Mouse (Mus musculus): ENCODE measurements around the gene Oser1. TPM values are rescaled to one million over a fixed set of nuclear protein-coding genes. Genes with fewer than 3 reads are reported as not detected.

The Oser1 gene
- polyA plus RNA-seq, 1 experiment from 2014 or later: 85.1 TPM

- Histone ChIP-seq H3K4me1 (replicated peaks) (peaks cover 2% of the 10 kb centered on the region; the same call in 1 of the 2 replicates), H3K4me2 (no peak overlapping the region), H3K27me3 (peaks cover 24% of the 10 kb centered on the region), H3K27ac (no peak overlapping the region), H3K36me3 (no peaks in the 10 kb centered on the region), H3K9me3 (no peaks in the 10 kb centered on the region), H3K9ac (replicated peaks) (no peak overlapping the region), H3K4me3 (replicated peaks) (no peak overlapping the region)
- 69% methylated on average over 6 of the region's 6 CpGs for WGBS
- ATAC-seq (ENCODE audit: insufficient number of reproducible peaks, insufficient read depth, low FRiP score, low TSS enrichment, low read depth): no peak
Measured at GRCm38 (mm10) chr2:163443543-163443942, 19.0 kb upstream of the Oser1 start.

GRCm38 (mm10) chr2:163439488-163439887 is 15.0 kb upstream of the Oser1 start:
- peaks cover 40% of the 10 kb centered on the region for H3K27me3 ChIP-seq
- H3K27ac ChIP-seq: no peak overlapping the region
- no peaks in the 10 kb centered on the region for H3K9me3 ChIP-seq
- no peak for ATAC-seq (ENCODE audit: insufficient number of reproducible peaks, insufficient read depth, low FRiP score, low TSS enrichment, low read depth)
- no peak overlapping the region for H3K4me3 ChIP-seq (replicated peaks)
- no peaks in the 10 kb centered on the region for H3K36me3 ChIP-seq
- H3K9ac ChIP-seq (replicated peaks): no peak overlapping the region
- H3K4me1 ChIP-seq (replicated peaks): peaks cover 7% of the 10 kb centered on the region; the same call in 1 of the 2 replicates
- 62% methylated on average over 1 of the region's 1 CpGs for WGBS
- no peak overlapping the region for H3K4me2 ChIP-seq

- Histone ChIP-seq H3K4me2 (peak overlapping the region; percentile 48), H3K9ac (replicated peaks) (no peak overlapping the region), H3K4me1 (replicated peaks) (peaks cover 7% of the 10 kb centered on the region; the same call in 1 of the 2 replicates), H3K9me3 (no peaks in the 10 kb centered on the region), H3K4me3 (replicated peaks) (peak overlapping the region; percentile 26), H3K27me3 (peaks cover 40% of the 10 kb centered on the region), H3K27ac (no peak overlapping the region), H3K36me3 (no peaks in the 10 kb centered on the region)
- 2% methylated on average over 30 of the region's 30 CpGs for WGBS
- ATAC-seq (ENCODE audit: insufficient number of reproducible peaks, insufficient read depth, low FRiP score, low TSS enrichment, low read depth): 0 out of 2 replicates have a peak, but pooled peaks have one; percentile 52
Measured at GRCm38 (mm10) chr2:163438619-163439451, 14.3 kb upstream of the Oser1 start.

- Histone ChIP-seq H3K4me1 (replicated peaks) (peaks cover 7% of the 10 kb centered on the region; the same call in 1 of the 2 replicates), H3K9me3 (no peaks in the 10 kb centered on the region), H3K9ac (replicated peaks) (no peak within 1 kb of the TSS), H3K4me3 (replicated peaks) (peak within 1 kb of the TSS; percentile 26), H3K27ac (no peak within 1 kb of the TSS), H3K27me3 (peaks cover 40% of the 10 kb centered on the region), H3K4me2 (peak within 1 kb of the TSS; percentile 48), H3K36me3 (no peaks in the 10 kb centered on the region)
- no peak for ATAC-seq (ENCODE audit: insufficient number of reproducible peaks, insufficient read depth, low FRiP score, low TSS enrichment, low read depth)
- 3% methylated on average over 13 of the region's 18 CpGs for WGBS
Measured at GRCm38 (mm10) chr2:163438246-163438618, 13.7 kb upstream of the Oser1 start, which contains the start of gene Gdap1l1. Gene Gdap1l1, plus strand, starts transcription at chr2:163438476.

GRCm38 (mm10) chr2:163437800-163438199 is 13.3 kb upstream of the Oser1 start:
- no peak overlapping the region for H3K4me2 ChIP-seq
- H3K36me3 ChIP-seq: no peaks in the 10 kb centered on the region
- no peaks in the 10 kb centered on the region for H3K9me3 ChIP-seq
- H3K4me3 ChIP-seq (replicated peaks): no peak overlapping the region
- H3K27ac ChIP-seq: no peak overlapping the region
- H3K9ac ChIP-seq (replicated peaks): no peak overlapping the region
- 43% methylated on average over 4 of the region's 4 CpGs for WGBS
- H3K4me1 ChIP-seq (replicated peaks): peaks cover 7% of the 10 kb centered on the region; the same call in 1 of the 2 replicates
- ATAC-seq (ENCODE audit: insufficient number of reproducible peaks, insufficient read depth, low FRiP score, low TSS enrichment, low read depth): no peak
- H3K27me3 ChIP-seq: peaks cover 40% of the 10 kb centered on the region

- Histone ChIP-seq H3K9ac (replicated peaks) (no peak overlapping the region), H3K4me3 (replicated peaks) (no peak overlapping the region), H3K36me3 (no peaks in the 10 kb centered on the region), H3K27me3 (peaks cover 21% of the 10 kb centered on the region), H3K27ac (no peak overlapping the region), H3K4me1 (replicated peaks) (peaks cover 7% of the 10 kb centered on the region; the same call in 1 of the 2 replicates), H3K9me3 (no peaks in the 10 kb centered on the region), H3K4me2 (no peak overlapping the region)
- no peak for ATAC-seq (ENCODE audit: insufficient number of reproducible peaks, insufficient read depth, low FRiP score, low TSS enrichment, low read depth)
- 15% methylated on average over 4 of the region's 4 CpGs for WGBS
Measured at GRCm38 (mm10) chr2:163433971-163434370, 9.5 kb upstream of the Oser1 start.

- no peaks in the 10 kb centered on the region for H3K27me3 ChIP-seq
- WGBS: 79% methylated on average over 9 of the region's 9 CpGs
- no peak overlapping the region for H3K27ac ChIP-seq
- no peaks in the 10 kb centered on the region for H3K4me1 ChIP-seq (replicated peaks)
- ATAC-seq (ENCODE audit: insufficient number of reproducible peaks, insufficient read depth, low FRiP score, low TSS enrichment, low read depth): no peak
- no peaks in the 10 kb centered on the region for H3K36me3 ChIP-seq
- no peak overlapping the region for H3K9ac ChIP-seq (replicated peaks)
- no peaks in the 10 kb centered on the region for H3K9me3 ChIP-seq
- H3K4me3 ChIP-seq (replicated peaks): no peak overlapping the region
- H3K4me2 ChIP-seq: no peak overlapping the region
Measured at GRCm38 (mm10) chr2:163431289-163431688, 6.8 kb upstream of the Oser1 start.

GRCm38 (mm10) chr2:163428346-163429011 is 4.0 kb upstream of the Oser1 start:
- Histone ChIP-seq H3K4me2 (no peak overlapping the region), H3K27me3 (no peaks in the 10 kb centered on the region), H3K9ac (replicated peaks) (no peak overlapping the region), H3K4me1 (replicated peaks) (no peaks in the 10 kb centered on the region), H3K36me3 (no peaks in the 10 kb centered on the region), H3K27ac (no peak overlapping the region), H3K9me3 (no peaks in the 10 kb centered on the region), H3K4me3 (replicated peaks) (no peak overlapping the region)
- WGBS: 38% methylated on average over 4 of the region's 4 CpGs
- ATAC-seq (ENCODE audit: insufficient number of reproducible peaks, insufficient read depth, low FRiP score, low TSS enrichment, low read depth): no peak

- no peaks in the 10 kb centered on the region for H3K27me3 ChIP-seq
- H3K4me1 ChIP-seq (replicated peaks): peaks cover 11% of the 10 kb centered on the region
- no peak overlapping the region for H3K4me2 ChIP-seq
- H3K9ac ChIP-seq (replicated peaks): no peak overlapping the region
- H3K4me3 ChIP-seq (replicated peaks): no peak overlapping the region
- WGBS: 85% methylated on average over 9 of the region's 9 CpGs
- H3K36me3 ChIP-seq: 0 out of 2 replicates have a peak, but pooled peaks cover 7% of the 10 kb centered on the region
- no peak overlapping the region for H3K27ac ChIP-seq
- no peak for ATAC-seq (ENCODE audit: insufficient number of reproducible peaks, insufficient read depth, low FRiP score, low TSS enrichment, low read depth)
- H3K9me3 ChIP-seq: no peaks in the 10 kb centered on the region
Measured at GRCm38 (mm10) chr2:163422895-163423660, 1.4 kb downstream of the Oser1 start.

GRCm38 (mm10) chr2:163420366-163420886 is 4.1 kb downstream of the Oser1 start:
- ATAC-seq (ENCODE audit: insufficient number of reproducible peaks, insufficient read depth, low FRiP score, low TSS enrichment, low read depth): no peak
- H3K9me3 ChIP-seq: no peaks in the 10 kb centered on the region
- WGBS: 43% methylated on average over 10 of the region's 10 CpGs
- peaks cover 19% of the 10 kb centered on the region for H3K4me1 ChIP-seq (replicated peaks)
- no peak overlapping the region for H3K27ac ChIP-seq
- no peaks in the 10 kb centered on the region for H3K27me3 ChIP-seq
- peak overlapping the region; percentile 99 for H3K4me3 ChIP-seq (replicated peaks)
- H3K9ac ChIP-seq (replicated peaks): peak overlapping the region; percentile 66
- H3K36me3 ChIP-seq: 0 out of 2 replicates have a peak, but pooled peaks cover 7% of the 10 kb centered on the region
- H3K4me2 ChIP-seq: peak overlapping the region; percentile 69

Measured in limb, embryonic 12.5 days (tissue).